Mouse (Mus musculus): ENCODE results near the gene Cyp4f14. TPM values are rescaled to one million over a fixed set of nuclear protein-coding genes. Genes with fewer than 3 reads are reported as not detected.
A peak's percentile ranks its signal among the peaks of the same experiment; 100 is the strongest.

Gene Cyp4f14
- 1 to 10 TPM; 4.5 to 7.7 (median 6.4) TPM for total RNA-seq (2022)

GRCm38 (mm10) chr17:32917131-32917530 is at the start of gene Cyp4f14:
Gene Cyp4f14 (minus strand): TSS chr17:32917342.
- no peak for DNase-seq (ENCODE audit: low spot score in 2 of 2)

- peak; percentile 84 to 87 for DNase-seq (ENCODE audit: low spot score in 2 of 2)
Observed at GRCm38 (mm10) chr17:32965623-32966290, 48.6 kb upstream of the Cyp4f14 start, which contains the start of gene Zfp472. Gene Zfp472 (plus strand): TSS chr17:32965814.

GRCm38 (mm10) chr17:32965253-32965622 is 48.1 kb upstream of the Cyp4f14 start:
- DNase-seq (ENCODE audit: low spot score in 2 of 2): no peak

GRCm38 (mm10) chr17:32951441-32951840 is 34.3 kb upstream of the Cyp4f14 start:
- DNase-seq (ENCODE audit: low spot score in 2 of 2): peak; percentile 57 to 78

- no peak for DNase-seq (ENCODE audit: low spot score in 2 of 2)
Observed at GRCm38 (mm10) chr17:32951006-32951405, 33.9 kb upstream of the Cyp4f14 start.

- DNase-seq (ENCODE audit: low spot score in 2 of 2): no peak
Observed at GRCm38 (mm10) chr17:32950136-32950535, 33.0 kb upstream of the Cyp4f14 start.

GRCm38 (mm10) chr17:32947215-32947914 is 30.2 kb upstream of the Cyp4f14 start, which contains the start of gene Cyp4f13:
Gene Cyp4f13 (minus strand): TSS chr17:32947402.
- peak; percentile 78 to 87 for DNase-seq (ENCODE audit: low spot score in 2 of 2)

- DNase-seq (ENCODE audit: low spot score in 2 of 2): no peak
Observed at GRCm38 (mm10) chr17:32946716-32947115, 29.6 kb upstream of the Cyp4f14 start.

GRCm38 (mm10) chr17:32944402-32945035 is 27.4 kb upstream of the Cyp4f14 start:
- no peak for DNase-seq (ENCODE audit: low spot score in 2 of 2)

- DNase-seq (ENCODE audit: low spot score in 2 of 2): no peak
Observed at GRCm38 (mm10) chr17:32943661-32944060, 26.5 kb upstream of the Cyp4f14 start.

GRCm38 (mm10) chr17:32939831-32940230 is 22.7 kb upstream of the Cyp4f14 start:
- DNase-seq (ENCODE audit: low spot score in 2 of 2): no peak

- no peak for DNase-seq (ENCODE audit: low spot score in 2 of 2)
Observed at GRCm38 (mm10) chr17:32927803-32928202, 10.7 kb upstream of the Cyp4f14 start.

GRCm38 (mm10) chr17:32924658-32925312 is 7.6 kb upstream of the Cyp4f14 start:
- peak; percentile 32 to 67 for DNase-seq (ENCODE audit: low spot score in 2 of 2)

- no peak for DNase-seq (ENCODE audit: low spot score in 2 of 2)
Observed at GRCm38 (mm10) chr17:32923681-32924080, 6.5 kb upstream of the Cyp4f14 start.

- no peak for DNase-seq (ENCODE audit: low spot score in 2 of 2)
Observed at GRCm38 (mm10) chr17:32919123-32919522, 2.0 kb upstream of the Cyp4f14 start.

- no peak for DNase-seq (ENCODE audit: low spot score in 2 of 2)
Observed at GRCm38 (mm10) chr17:32916075-32916474, 1.1 kb downstream of the Cyp4f14 start.

- DNase-seq (ENCODE audit: low spot score in 2 of 2): no peak
Observed at GRCm38 (mm10) chr17:32906172-32906571, 11.0 kb downstream of the Cyp4f14 start.

GRCm38 (mm10) chr17:32905239-32905638 is 11.9 kb downstream of the Cyp4f14 start:
- DNase-seq (ENCODE audit: low spot score in 2 of 2): peak in 1 of 2 experiments; percentile 25

- DNase-seq (ENCODE audit: low spot score in 2 of 2): no peak
Observed at GRCm38 (mm10) chr17:32904414-32904813, 12.7 kb downstream of the Cyp4f14 start.

GRCm38 (mm10) chr17:32901751-32902525 is 15.2 kb downstream of the Cyp4f14 start:
- DNase-seq (ENCODE audit: low spot score in 2 of 2): no peak

GRCm38 (mm10) chr17:32895421-32895820 is 21.7 kb downstream of the Cyp4f14 start:
- no peak for DNase-seq (ENCODE audit: low spot score in 2 of 2)
